Mouse (Mus musculus) bone marrow, adult 2 months (tissue): ENCODE results near the gene Mapkapk3. TPM values are rescaled to one million over a fixed set of nuclear protein-coding genes. Genes with fewer than 3 reads are reported as not detected.

Source experiments
- H3K27ac ChIP-seq: fragments of 200-500 bp; 2 replicates; pipeline ENCODE4 v1.5.1; 2012; ENCODE audit warnings: low read depth, mild to moderate bottlenecking, control low read depth, inconsistent platforms, low read length; ENCODE audit not compliant: control insufficient read depth, poor library complexity, insufficient read depth
- H3K4me1 ChIP-seq: fragments of 200-500 bp; 2 replicates; pipeline ENCODE4 v1.6.1; 2011; ENCODE audit warnings: low read length; ENCODE audit not compliant: control insufficient read depth, insufficient read depth
- H3K4me3 ChIP-seq: fragments of 200-500 bp; replicated peaks from 2 replicates; pipeline ENCODE3; 2011; ENCODE audit warnings: mild to moderate bottlenecking, low read depth, low read length, control low read depth; ENCODE audit not compliant: control insufficient read depth
- CTCF ChIP-seq: fragments of 200-500 bp; IDR thresholded peaks from 2 replicates; pipeline ENCODE4 v1.5.1; 2011; ENCODE audit warnings: low read length, control low read depth; ENCODE audit not compliant: control insufficient read depth, insufficient read depth
- POLR2A ChIP-seq: fragments of 200-500 bp; IDR thresholded peaks from 2 replicates; pipeline ENCODE4 v1.6.1; 2011; ENCODE audit warnings: low read depth, mild to moderate bottlenecking, control low read depth, low read length, borderline replicate concordance; ENCODE audit not compliant: control insufficient read depth
- WGBS: fragments of 180-500 bp; shearing (Covaris S2); methylation state at CpG from one replicate; pipeline ENCODE4 v1.1.7; 2018; 5-methylcytosine and 5-hydroxymethylcytosine counted together
- polyA plus RNA-seq: library from polyadenylated mRNA; stranded (reverse); fragments of >200 nt; gene quantifications from 2 replicates; pipeline ENCODE4 v1.2.4, GENCODE M21; 2011; ENCODE audit warnings: low replicate concordance; ENCODE audit not compliant: missing spikeins, insufficient read depth, insufficient read length

Gene Mapkapk3
- polyA plus RNA-seq, 1 experiment: 46.9 TPM

DNA sequence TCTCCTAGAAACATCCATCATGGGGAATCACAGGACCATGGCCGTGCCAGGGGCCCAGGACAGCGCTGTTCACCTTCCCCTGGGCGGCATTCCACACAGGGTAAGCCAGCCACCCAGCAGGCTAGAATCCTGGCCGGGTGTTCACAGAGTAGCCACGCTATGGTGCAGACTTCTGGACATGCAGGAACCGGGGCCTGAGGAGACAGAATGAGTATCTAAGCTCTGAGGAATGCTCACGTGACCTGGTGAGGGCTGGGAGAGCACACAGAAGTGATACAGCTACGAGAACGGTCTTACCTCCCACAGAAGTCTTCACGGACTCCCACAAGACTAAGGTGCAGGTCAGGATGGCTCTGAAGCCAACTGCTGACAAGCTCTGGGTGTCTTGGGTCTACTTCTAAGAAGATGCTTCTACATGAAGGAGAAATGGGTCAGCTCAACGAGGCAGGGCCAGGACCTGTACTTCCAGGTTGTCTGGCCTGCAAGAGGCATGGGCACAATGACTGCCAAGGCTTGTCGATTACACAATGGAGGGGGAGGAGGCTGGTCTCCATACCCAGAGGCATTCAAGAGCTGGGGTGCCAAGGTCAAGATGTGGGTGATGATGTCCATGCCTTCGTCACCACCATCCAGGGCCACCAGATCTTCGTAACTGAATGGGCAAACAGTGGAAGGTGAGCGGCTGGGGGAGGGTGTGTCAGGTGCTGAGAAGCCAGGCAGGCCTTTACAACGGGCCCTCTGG is 38.4 kb upstream of the Mapkapk3 start:
- 83% methylated on average over 16 of the region's 16 CpGs for WGBS
- no peak for TF ChIP-seq POLR2A
- no peak for TF ChIP-seq CTCF
- no peak overlapping the region for H3K4me3 ChIP-seq
- no peaks in the 10 kb centered on the region for H3K4me1 ChIP-seq
- no peak overlapping the region for H3K27ac ChIP-seq

- no peak overlapping the region for H3K27ac ChIP-seq
- no peak overlapping the region for H3K4me3 ChIP-seq
- no peaks in the 10 kb centered on the region for H3K4me1 ChIP-seq
- WGBS: 76% methylated on average over 7 of the region's 7 CpGs
- TF ChIP-seq CTCF (no peak), POLR2A (no peak)
Measured at GRCm38 (mm10) chr9:107325904-107326303, 36.2 kb upstream of the Mapkapk3 start.

- H3K4me3 ChIP-seq: no peak overlapping the region
- H3K4me1 ChIP-seq: no peaks in the 10 kb centered on the region
- no peak overlapping the region for H3K27ac ChIP-seq
- WGBS: 50% methylated on average over 4 of the region's 4 CpGs
- TF ChIP-seq CTCF (no peak), POLR2A (no peak)
Measured at GRCm38 (mm10) chr9:107324799-107325561, 35.3 kb upstream of the Mapkapk3 start.

- H3K27ac ChIP-seq: no peak overlapping the region
- H3K4me3 ChIP-seq: no peak overlapping the region
- TF ChIP-seq POLR2A (no peak), CTCF (no peak)
- no peaks in the 10 kb centered on the region for H3K4me1 ChIP-seq
- 3% methylated on average over 6 of the region's 6 CpGs for WGBS
Measured at GRCm38 (mm10) chr9:107323558-107323957, 33.9 kb upstream of the Mapkapk3 start.

DNA sequence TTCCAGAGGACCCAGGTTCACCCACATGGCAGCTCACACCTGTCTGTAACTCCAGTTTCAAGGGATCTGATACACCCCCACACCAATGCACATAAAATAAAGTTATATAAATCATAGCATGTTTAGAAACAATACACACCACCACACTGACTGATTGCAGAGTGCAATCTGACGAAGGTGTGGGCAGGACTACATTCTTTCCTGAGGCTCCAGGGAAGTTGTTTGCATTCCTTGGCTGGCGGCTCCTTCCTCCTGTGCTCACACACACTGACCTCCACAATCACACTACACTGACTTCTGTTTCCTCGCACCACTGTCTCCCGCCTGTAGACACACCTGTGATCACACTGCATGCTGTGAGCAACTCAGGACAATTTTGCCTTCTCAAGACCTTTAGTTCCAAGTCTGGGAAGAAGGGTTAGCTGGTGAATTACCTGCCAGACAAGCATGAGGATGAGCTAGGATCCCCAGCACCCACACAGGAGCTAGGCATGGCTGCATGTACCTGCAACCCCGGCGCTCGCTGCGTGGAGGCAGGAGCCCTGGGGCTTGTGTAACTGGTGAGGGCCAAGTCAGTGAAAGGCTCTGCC is 32.9 kb upstream of the Mapkapk3 start:
- WGBS: 80% methylated on average over 8 of the region's 8 CpGs
- Histone ChIP-seq H3K4me1 (no peaks in the 10 kb centered on the region), H3K27ac (no peak overlapping the region), H3K4me3 (no peak overlapping the region)
- TF ChIP-seq POLR2A (no peak), CTCF (no peak)

- whole genome bisulfite sequencing: 76% methylated on average over 2 of the region's 2 CpGs
- Histone ChIP-seq H3K27ac (no peak overlapping the region), H3K4me1 (peaks cover 7% of the 10 kb centered on the region), H3K4me3 (no peak overlapping the region)
- TF ChIP-seq POLR2A (no peak), CTCF (no peak)
Measured at GRCm38 (mm10) chr9:107315791-107316190, 26.1 kb upstream of the Mapkapk3 start.

GRCm38 (mm10) chr9:107313926-107314325 is 24.2 kb upstream of the Mapkapk3 start:
- 46% methylated on average over 3 of the region's 3 CpGs for WGBS
- TF ChIP-seq CTCF (no peak), POLR2A (no peak)
- Histone ChIP-seq H3K4me1 (peaks cover 7% of the 10 kb centered on the region), H3K27ac (no peak overlapping the region), H3K4me3 (no peak overlapping the region)

GRCm38 (mm10) chr9:107312811-107313584 is 23.3 kb upstream of the Mapkapk3 start:
- H3K27ac ChIP-seq: peak overlapping the region; percentile 93
- H3K4me1 ChIP-seq: peaks cover 8% of the 10 kb centered on the region
- 2% methylated on average over 10 of the region's 10 CpGs for WGBS
- peak overlapping the region; percentile 35 for H3K4me3 ChIP-seq
- TF ChIP-seq POLR2A: 0 out of 2 replicates have a peak, but pooled peaks have one; percentile 25
- TF ChIP-seq CTCF: no peak
